In genomic region chr3:75297026-75297757, GRCm38 (mm10) we compare ENCODE assay signal across 18 mouse cellular contexts. TPM values are rescaled to one million over a fixed set of nuclear protein-coding genes. Genes with fewer than 3 reads are reported as not detected.
DNase-seq lines count a peak whose midpoint lies in the region; ATAC-seq and TF ChIP-seq lines count a peak whose summit lies in the region.
"Had no signal": no experiment of that assay in that cellular context is flagged by ENCODE, and none has a peak within 500 bp of the region (broad histone marks: within the 10 kb centered on the region; RNA-seq: fewer than 3 reads in every experiment).

No protein-coding gene starts in this region.

- no peaks in the 10 kb centered on the region for H3K79me2 ChIP-seq in macrophage (ENCODE audit: inconsistent target)

- 52% methylated on average over 2 of the region's 2 CpGs for WGBS in hindbrain, embryonic 13.5 days
- WGBS in hindbrain, embryonic 11.5 days = 72% methylated on average over 2 of the region's 2 CpGs
- 14% methylated on average over 2 of the region's 2 CpGs for WGBS in spleen, adult 2 months
- WGBS in macrophage (ENCODE audit: missing documents) = 18% methylated on average over 2 of the region's 2 CpGs
- 47% methylated on average over 2 of the region's 2 CpGs for WGBS in stomach, postnatal 0 days

- H3K4me2 ChIP-seq in hindbrain, embryonic 13.5 days = no peak overlapping the region
- no peak overlapping the region for H3K4me2 ChIP-seq in hindbrain, embryonic 11.5 days (replicated peaks; ENCODE audit: low read depth, low read length)
- H3K4me2 ChIP-seq in stomach, postnatal 0 days (replicated peaks; ENCODE audit: low read depth) = no peak overlapping the region
- H3K4me2 ChIP-seq: liver, embryonic 11.5 days had no signal

- no peaks in the 10 kb centered on the region for H3K36me3 ChIP-seq in hindbrain, embryonic 13.5 days
- no peaks in the 10 kb centered on the region for H3K36me3 ChIP-seq in hindbrain, embryonic 11.5 days (ENCODE audit: control insufficient read depth, insufficient read depth, low read length)
- H3K36me3 ChIP-seq in spleen, adult 2 months (ENCODE audit: control insufficient read depth, insufficient read depth, low read length) = no peaks in the 10 kb centered on the region
- no peaks in the 10 kb centered on the region for H3K36me3 ChIP-seq in macrophage (ENCODE audit: inconsistent target)
- no peaks in the 10 kb centered on the region for H3K36me3 ChIP-seq in stomach, postnatal 0 days (ENCODE audit: control insufficient read depth, insufficient read depth, low read length)

- TF ChIP-seq CTCF in spleen, adult 2 months (IDR thresholded peaks at IDR 0.05; ENCODE audit: extremely low read depth, insufficient read depth, insufficient read length, insufficient replicate concordance) = no peak
- TF ChIP-seq CTCF in stomach, postnatal 0 days (IDR thresholded peaks at IDR 0.05; ENCODE audit: low read depth) = no peak

- H3K9ac ChIP-seq in hindbrain, embryonic 13.5 days = no peak overlapping the region
- no peak overlapping the region for H3K9ac ChIP-seq in hindbrain, embryonic 11.5 days (ENCODE audit: low read depth, low read length)
- H3K9ac ChIP-seq in stomach, postnatal 0 days (ENCODE audit: low read length) = no peak overlapping the region

- DNase-seq in hindbrain, embryonic 11.5 days (ENCODE audit: low spot score) = no peak
- peak in 1 of 2 experiments; percentile 21 for DNase-seq in spleen, adult 2 months (ENCODE audit: low read depth in 1 of 2, low spot score in 2 of 2)
- no peak for DNase-seq in spleen, postnatal 36 days (ENCODE audit: low spot score in 2 of 2)
- no peak for DNase-seq in stomach, postnatal 0 days (ENCODE audit: low spot score)
- no peak for DNase-seq in embryo, embryonic 11 days
- DNase-seq in kidney, postnatal 14 days = no peak
- DNase-seq: adrenal gland, postnatal 25 days; cerebellum, adult 9-11 months; right cerebral cortex, postnatal 25 days had no signal

- no peak for TF ChIP-seq EP300 in stomach, postnatal 0 days (optimal IDR thresholded peaks at IDR 0.05)

- no peaks in the 10 kb centered on the region for H3K27me3 ChIP-seq in hindbrain, embryonic 13.5 days
- no peaks in the 10 kb centered on the region for H3K27me3 ChIP-seq in hindbrain, embryonic 11.5 days (ENCODE audit: control insufficient read depth, insufficient read depth, low read length)
- no peaks in the 10 kb centered on the region for H3K27me3 ChIP-seq in spleen, adult 2 months (ENCODE audit: control insufficient read depth, insufficient read depth, low read length)
- no peaks in the 10 kb centered on the region for H3K27me3 ChIP-seq in stomach, postnatal 0 days (ENCODE audit: control insufficient read depth, insufficient read depth, low read length)

- H3K9me3 ChIP-seq in hindbrain, embryonic 13.5 days = no peaks in the 10 kb centered on the region
- H3K9me3 ChIP-seq in hindbrain, embryonic 11.5 days (ENCODE audit: control insufficient read depth, low read length) = no peaks in the 10 kb centered on the region
- H3K9me3 ChIP-seq in stomach, postnatal 0 days (ENCODE audit: control insufficient read depth, low read length) = no peaks in the 10 kb centered on the region

- H3K4me3 ChIP-seq in hindbrain, embryonic 13.5 days = no peak overlapping the region
- no peak overlapping the region for H3K4me3 ChIP-seq in hindbrain, embryonic 11.5 days (ENCODE audit: low read depth, low read length)
- H3K4me3 ChIP-seq in spleen, adult 2 months (ENCODE audit: extremely low read depth, insufficient read depth, insufficient read length) = no peak overlapping the region
- no peak overlapping the region for H3K4me3 ChIP-seq in macrophage (ENCODE audit: inconsistent target)
- H3K4me3 ChIP-seq in stomach, postnatal 0 days (ENCODE audit: low read depth, low read length) = no peak overlapping the region

- peaks cover 10% of the 10 kb centered on the region; the same call in 1 of the 2 replicates for H3K4me1 ChIP-seq in hindbrain, embryonic 13.5 days (replicated peaks)
- no peaks in the 10 kb centered on the region for H3K4me1 ChIP-seq in hindbrain, embryonic 11.5 days (replicated peaks; ENCODE audit: control insufficient read depth, insufficient read depth, low read length)
- peaks cover 4% of the 10 kb centered on the region for H3K4me1 ChIP-seq in spleen, adult 2 months (ENCODE audit: control insufficient read depth, insufficient read depth, insufficient read length)
- no peaks in the 10 kb centered on the region for H3K4me1 ChIP-seq in stomach, postnatal 0 days (replicated peaks; ENCODE audit: control insufficient read depth, insufficient read depth)

- peak overlapping the region; percentile 31; the same call in 1 of the 2 replicates for H3K27ac ChIP-seq in hindbrain, embryonic 13.5 days
- H3K27ac ChIP-seq in hindbrain, embryonic 11.5 days (ENCODE audit: low read depth, low read length) = no peak overlapping the region
- H3K27ac ChIP-seq in spleen, adult 2 months (ENCODE audit: insufficient read depth, low read length) = peak overlapping the region; percentile 55; the same call in 1 of the 2 replicates
- peak overlapping the region; percentile 64 for H3K27ac ChIP-seq in macrophage
- no peak overlapping the region for H3K27ac ChIP-seq in stomach, postnatal 0 days (replicated peaks)

- peak; percentile 46; the same call in 1 of the 2 replicates for ATAC-seq in hindbrain, embryonic 13.5 days (ENCODE audit: low FRiP score)
- ATAC-seq in hindbrain, embryonic 11.5 days (ENCODE audit: low FRiP score) = no peak
- no peak for ATAC-seq in stomach, postnatal 0 days (ENCODE audit: low FRiP score, low TSS enrichment)

- no peak for TF ChIP-seq POLR2A in spleen, adult 2 months (IDR thresholded peaks at IDR 0.05; ENCODE audit: low read depth, low read length)

RNA-seq across cellular contexts. Expression of gene Serpini2, which starts 27.3 kb away (rescaled TPM):
- polyA plus RNA-seq in hindbrain, embryonic 13.5 days (2015; fragmentation: Nextera tagmentation; extraction: Ambion mirVana) = not detected in 2 replicates
- polyA plus RNA-seq in hindbrain, embryonic 11.5 days (2014; fragmentation: Nextera tagmentation; extraction: Ambion mirVana) = not detected in 2 replicates
- 0.85 and 1.1 TPM in 2 replicates for polyA plus RNA-seq in spleen, adult 2 months (2012; rRNA removed)
- total RNA-seq in macrophage (2018; cell fraction: chromatin; rRNA removed) = not detected
- not detected for total RNA-seq in macrophage (2018; cell fraction: cytosol; rRNA removed)
- not detected for total RNA-seq in macrophage (2018; cell fraction: nucleus; rRNA removed)
- not detected in 3 replicates for polyA plus RNA-seq in macrophage (2018)
- 0.08 and 0.15 TPM in 2 replicates for polyA plus RNA-seq in stomach, postnatal 0 days (2015; fragmentation: Nextera tagmentation; extraction: Ambion mirVana)
- total RNA-seq: adrenal gland, postnatal 25 days; gastrocnemius, adult 8-10 months; layer of hippocampus, postnatal 14 days had no signal
- polyA plus RNA-seq: heart, embryonic 16.5 days; kidney, embryonic 14.5 days; liver, embryonic 11.5 days; neural tube, embryonic 11.5 days; thymus, postnatal 0 days had no signal

Comparison
In these comparisons a context has a peak if more than half of its experiments do, and no peak if none do; other contexts are left out.
1. H3K27ac ChIP-seq: peak in hindbrain, embryonic 13.5 days (single experiment), spleen, adult 2 months (single experiment) and macrophage (single experiment); none in hindbrain, embryonic 11.5 days (single experiment) and stomach, postnatal 0 days (single experiment).